Mouse (Mus musculus): ENCODE data around the gene Mrgpre. TPM values are rescaled to one million over a fixed set of nuclear protein-coding genes. Genes with fewer than 3 reads are reported as not detected.

Gene Mrgpre
- polyA plus RNA-seq, 1 experiment from 2014 or later = 1.4 TPM

GRCm38 (mm10) chr7:143819201-143819600 is 34.9 kb upstream of the Mrgpre start:
- H3K4me1 ChIP-seq (replicated peaks) = peaks cover 13% of the 10 kb centered on the region
- 63% methylated on average over 4 of the region's 4 CpGs for WGBS
- no peak overlapping the region for H3K9ac ChIP-seq
- no peak overlapping the region for H3K4me3 ChIP-seq
- H3K9me3 ChIP-seq (replicated peaks) = no peaks in the 10 kb centered on the region
- peaks cover 25% of the 10 kb centered on the region; the same call in 1 of the 2 replicates for H3K36me3 ChIP-seq
- H3K4me2 ChIP-seq = no peak overlapping the region
- no peak for ATAC-seq (replicated peaks; ENCODE audit: insufficient number of reproducible peaks, insufficient read depth, low FRiP score, low read depth)
- H3K27ac ChIP-seq = no peak overlapping the region
- no peaks in the 10 kb centered on the region for H3K27me3 ChIP-seq

DNA sequence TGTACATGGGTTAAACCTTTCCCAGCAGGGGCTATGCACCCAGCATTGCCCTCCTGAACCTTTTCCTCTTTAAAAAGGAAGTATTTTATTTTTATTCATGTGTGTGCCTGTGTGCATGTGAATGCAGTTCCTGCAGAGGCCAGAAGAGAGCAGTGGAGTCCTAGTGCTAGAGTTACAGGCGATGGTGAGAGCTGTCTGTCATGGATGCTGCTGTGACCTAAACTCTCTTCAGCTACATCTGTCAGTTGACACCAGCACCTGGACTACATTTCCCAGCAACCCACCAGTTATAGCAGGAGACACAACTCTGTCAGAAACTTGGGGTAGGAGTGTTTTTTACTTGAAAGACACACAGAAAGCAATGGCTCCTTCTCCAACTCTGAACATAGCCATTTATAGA is 24.6 kb upstream of the Mrgpre start:
- H3K36me3 ChIP-seq = peaks cover 56% of the 10 kb centered on the region
- no peak overlapping the region for H3K4me3 ChIP-seq
- H3K4me1 ChIP-seq (replicated peaks) = no peaks in the 10 kb centered on the region
- no peaks in the 10 kb centered on the region for H3K27me3 ChIP-seq
- no peaks in the 10 kb centered on the region for H3K9me3 ChIP-seq (replicated peaks)
- H3K9ac ChIP-seq = no peak overlapping the region
- no peak for ATAC-seq (replicated peaks; ENCODE audit: insufficient number of reproducible peaks, insufficient read depth, low FRiP score, low read depth)
- H3K27ac ChIP-seq = no peak overlapping the region
- no peak overlapping the region for H3K4me2 ChIP-seq
- WGBS = 51% methylated on average over 1 of the region's 1 CpGs

DNA sequence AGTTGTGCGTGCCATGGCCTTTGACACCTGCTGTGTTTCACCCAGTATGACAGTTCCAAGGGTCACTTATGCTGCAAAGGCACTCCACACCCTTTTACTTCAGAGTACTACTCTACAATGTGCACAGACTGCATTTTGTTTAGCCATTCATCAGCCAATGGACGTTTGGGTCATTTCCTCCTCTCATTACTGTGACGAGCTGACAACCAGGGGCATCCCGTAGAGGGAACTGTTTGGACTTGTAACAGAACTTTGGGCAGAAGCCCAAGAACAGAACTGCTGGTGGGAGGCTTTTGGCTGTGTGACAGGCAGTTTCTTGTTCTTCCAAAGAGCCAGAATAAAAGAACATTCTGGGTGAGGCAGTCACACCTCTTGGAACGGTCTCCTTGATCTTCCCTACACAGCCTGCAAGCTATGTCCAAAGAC is 20.9 kb upstream of the Mrgpre start:
- peaks cover 51% of the 10 kb centered on the region for H3K36me3 ChIP-seq
- WGBS = 60% methylated on average over 5 of the region's 5 CpGs
- no peaks in the 10 kb centered on the region for H3K4me1 ChIP-seq (replicated peaks)
- no peaks in the 10 kb centered on the region for H3K9me3 ChIP-seq (replicated peaks)
- H3K4me3 ChIP-seq = no peak overlapping the region
- H3K27ac ChIP-seq = no peak overlapping the region
- no peak overlapping the region for H3K4me2 ChIP-seq
- no peaks in the 10 kb centered on the region for H3K27me3 ChIP-seq
- ATAC-seq (replicated peaks; ENCODE audit: insufficient number of reproducible peaks, insufficient read depth, low FRiP score, low read depth) = no peak
- H3K9ac ChIP-seq = no peak overlapping the region

DNA sequence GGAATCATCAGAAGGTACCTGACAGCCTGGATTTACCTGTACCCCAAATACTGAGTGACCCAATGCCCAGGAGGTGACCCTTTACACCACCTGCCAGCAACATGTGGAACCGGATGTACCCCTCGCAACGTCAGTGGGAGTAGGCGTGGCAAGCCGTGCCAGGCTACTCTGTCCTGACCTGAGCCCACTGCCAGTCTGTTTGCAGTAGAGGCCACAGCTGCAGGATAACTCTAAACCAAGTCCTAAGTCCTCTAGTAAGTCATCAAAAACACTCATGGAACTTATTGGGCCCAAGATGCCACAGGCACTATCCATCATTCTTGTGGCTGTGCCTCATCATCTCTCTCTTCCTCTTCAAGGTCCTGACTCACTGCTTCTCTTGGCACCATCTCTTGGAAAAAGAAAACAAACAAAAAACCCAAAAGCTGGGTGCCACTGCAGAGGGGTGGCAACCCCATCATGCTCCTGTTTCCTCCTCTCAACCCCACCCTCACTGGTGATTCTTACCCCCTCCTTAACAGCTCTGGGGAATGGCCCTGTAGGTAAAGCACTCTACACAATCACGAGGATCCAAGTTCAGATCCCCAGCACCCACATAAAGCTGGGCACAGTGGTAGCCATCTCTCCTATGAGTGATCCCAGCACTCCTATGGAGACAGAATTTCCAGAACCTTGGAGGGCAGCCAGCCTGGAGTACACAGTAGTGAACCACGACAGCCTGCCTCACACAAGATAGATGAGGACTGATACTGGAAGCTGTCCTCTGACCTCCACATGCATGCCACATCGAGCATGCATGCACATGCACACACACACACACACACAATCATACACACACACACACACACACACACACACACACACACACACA is 17.1 kb upstream of the Mrgpre start:
- Histone ChIP-seq H3K27ac (no peak overlapping the region), H3K4me3 (no peak overlapping the region), H3K27me3 (no peaks in the 10 kb centered on the region), H3K36me3 (peaks cover 57% of the 10 kb centered on the region), H3K4me1 (replicated peaks) (no peaks in the 10 kb centered on the region), H3K9ac (no peak overlapping the region), H3K4me2 (no peak overlapping the region), H3K9me3 (replicated peaks) (no peaks in the 10 kb centered on the region)
- 79% methylated on average over 8 of the region's 8 CpGs for WGBS
- no peak for ATAC-seq (replicated peaks; ENCODE audit: insufficient number of reproducible peaks, insufficient read depth, low FRiP score, low read depth)

- Histone ChIP-seq H3K9ac (no peak overlapping the region), H3K36me3 (peaks cover 56% of the 10 kb centered on the region), H3K4me3 (no peak overlapping the region), H3K9me3 (replicated peaks) (no peaks in the 10 kb centered on the region), H3K27ac (no peak overlapping the region), H3K27me3 (no peaks in the 10 kb centered on the region), H3K4me1 (replicated peaks) (no peaks in the 10 kb centered on the region), H3K4me2 (no peak overlapping the region)
- no peak for ATAC-seq (replicated peaks; ENCODE audit: insufficient number of reproducible peaks, insufficient read depth, low FRiP score, low read depth)
- 79% methylated on average over 1 of the region's 1 CpGs for WGBS
Measured at GRCm38 (mm10) chr7:143800770-143801169, 16.5 kb upstream of the Mrgpre start.

DNA sequence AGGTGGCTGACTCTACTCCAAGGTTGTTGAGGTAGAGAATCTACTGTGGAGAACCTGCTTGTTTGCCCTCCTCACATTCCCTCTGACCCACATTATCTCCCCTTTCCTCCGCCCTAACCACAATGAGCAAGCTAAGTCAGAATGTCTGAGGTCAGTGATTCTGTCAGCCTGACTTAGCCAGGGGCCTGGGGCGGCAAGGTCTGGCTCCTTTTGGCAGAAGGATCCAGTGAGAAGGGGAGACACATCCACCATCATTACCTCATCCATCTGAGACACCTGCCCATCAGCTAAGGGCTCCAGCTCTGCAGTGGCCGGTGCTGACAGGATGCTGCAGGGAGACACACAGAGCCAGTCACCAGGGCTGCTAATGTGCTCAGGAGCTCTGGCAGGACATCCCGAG is 14.5 kb upstream of the Mrgpre start:
- no peak overlapping the region for H3K9ac ChIP-seq
- no peaks in the 10 kb centered on the region for H3K4me1 ChIP-seq (replicated peaks)
- H3K4me2 ChIP-seq = no peak overlapping the region
- no peak for ATAC-seq (replicated peaks; ENCODE audit: insufficient number of reproducible peaks, insufficient read depth, low FRiP score, low read depth)
- H3K27me3 ChIP-seq = no peaks in the 10 kb centered on the region
- 84% methylated on average over 4 of the region's 4 CpGs for WGBS
- peaks cover 56% of the 10 kb centered on the region for H3K36me3 ChIP-seq
- H3K27ac ChIP-seq = no peak overlapping the region
- no peaks in the 10 kb centered on the region for H3K9me3 ChIP-seq (replicated peaks)
- H3K4me3 ChIP-seq = no peak overlapping the region

- H3K9me3 ChIP-seq (replicated peaks) = no peaks in the 10 kb centered on the region
- peaks cover 29% of the 10 kb centered on the region for H3K36me3 ChIP-seq
- no peak for ATAC-seq (replicated peaks; ENCODE audit: insufficient number of reproducible peaks, insufficient read depth, low FRiP score, low read depth)
- H3K27me3 ChIP-seq = no peaks in the 10 kb centered on the region
- WGBS = 51% methylated on average over 4 of the region's 4 CpGs
- no peak overlapping the region for H3K27ac ChIP-seq
- no peak overlapping the region for H3K4me2 ChIP-seq
- H3K4me1 ChIP-seq (replicated peaks) = no peaks in the 10 kb centered on the region
- H3K4me3 ChIP-seq = no peak overlapping the region
- no peak overlapping the region for H3K9ac ChIP-seq
Measured at GRCm38 (mm10) chr7:143793121-143793520, 8.8 kb upstream of the Mrgpre start.

- Histone ChIP-seq H3K4me2 (no peak overlapping the region), H3K9me3 (replicated peaks) (no peaks in the 10 kb centered on the region), H3K27ac (no peak overlapping the region), H3K4me3 (no peak overlapping the region), H3K27me3 (no peaks in the 10 kb centered on the region), H3K9ac (no peak overlapping the region), H3K36me3 (peaks cover 24% of the 10 kb centered on the region), H3K4me1 (replicated peaks) (no peaks in the 10 kb centered on the region)
- 69% methylated on average over 6 of the region's 6 CpGs for WGBS
- no peak for ATAC-seq (replicated peaks; ENCODE audit: insufficient number of reproducible peaks, insufficient read depth, low FRiP score, low read depth)
Measured at GRCm38 (mm10) chr7:143792336-143792985, 8.2 kb upstream of the Mrgpre start.

DNA sequence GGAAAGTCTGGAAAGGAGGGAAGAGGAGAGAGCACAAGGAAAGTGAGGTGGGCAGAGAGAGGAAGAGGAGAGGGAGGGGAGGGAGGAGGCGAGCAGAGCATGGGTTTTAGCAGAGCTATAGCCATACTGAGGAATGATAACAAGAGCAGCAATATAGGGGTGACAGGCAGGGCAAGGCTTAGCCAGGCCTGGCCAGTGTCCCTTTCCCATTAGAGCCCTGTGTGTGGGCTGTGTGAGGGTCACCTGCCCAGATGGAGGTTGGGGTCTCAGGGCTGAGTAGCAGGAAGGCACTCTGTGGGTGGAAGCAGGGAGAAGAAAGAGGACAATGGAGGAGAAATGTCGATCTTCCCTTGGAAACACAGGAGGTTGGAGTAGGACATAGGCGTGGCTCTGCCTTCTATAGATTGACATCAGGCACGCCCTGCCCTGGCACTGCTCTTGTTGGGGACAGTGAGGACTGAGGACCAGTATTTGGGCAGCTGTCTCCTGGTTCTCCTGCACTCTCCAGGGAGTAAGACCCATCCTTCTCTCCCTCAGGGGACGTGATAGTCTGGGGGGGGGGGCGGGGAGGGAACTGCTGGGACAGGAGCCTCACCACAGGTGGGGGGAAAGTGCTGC is 813 bp downstream of the Mrgpre start:
- Histone ChIP-seq H3K4me2 (peak overlapping the region; percentile 85), H3K9me3 (replicated peaks) (no peaks in the 10 kb centered on the region), H3K27me3 (no peaks in the 10 kb centered on the region), H3K9ac (peak overlapping the region; percentile 57; the same call in 1 of the 2 replicates), H3K27ac (peak overlapping the region; percentile 74), H3K4me3 (peak overlapping the region; percentile 56), H3K36me3 (no peaks in the 10 kb centered on the region), H3K4me1 (replicated peaks) (peaks cover 30% of the 10 kb centered on the region)
- 18% methylated on average over 6 of the region's 6 CpGs for WGBS
- ATAC-seq (replicated peaks; ENCODE audit: insufficient number of reproducible peaks, insufficient read depth, low FRiP score, low read depth) = peak; percentile 51

DNA sequence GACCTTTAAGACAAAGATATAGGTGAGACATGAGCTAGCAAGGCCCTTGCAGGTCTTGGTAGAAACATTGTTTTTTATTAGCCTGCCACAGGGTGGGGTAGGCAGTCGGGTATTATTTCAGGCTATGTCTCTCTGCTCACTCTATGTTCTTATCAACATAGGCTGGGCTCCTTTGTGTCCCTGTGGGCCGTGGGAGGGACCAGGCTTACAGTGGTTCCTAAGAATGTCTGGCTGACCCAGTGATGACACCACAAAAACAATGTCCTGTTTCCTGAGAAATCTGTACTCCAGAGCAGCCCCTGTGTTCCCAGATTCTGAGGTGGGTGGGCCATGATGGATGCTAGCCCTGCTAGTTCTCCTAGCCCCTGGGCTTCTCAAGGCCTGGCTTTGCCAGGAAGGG is 6.9 kb downstream of the Mrgpre start:
- WGBS = 20% methylated on average over 2 of the region's 2 CpGs
- no peak overlapping the region for H3K27ac ChIP-seq
- ATAC-seq (replicated peaks; ENCODE audit: insufficient number of reproducible peaks, insufficient read depth, low FRiP score, low read depth) = peak; percentile 50; the same call in 1 of the 2 replicates

GRCm38 (mm10) chr7:143776137-143776536 is 8.2 kb downstream of the Mrgpre start:
- Histone ChIP-seq H3K27me3 (no peaks in the 10 kb centered on the region), H3K36me3 (no peaks in the 10 kb centered on the region), H3K27ac (no peak overlapping the region), H3K4me2 (no peak overlapping the region), H3K4me1 (replicated peaks) (peaks cover 4% of the 10 kb centered on the region; the same call in 1 of the 2 replicates), H3K9me3 (replicated peaks) (no peaks in the 10 kb centered on the region), H3K4me3 (no peak overlapping the region), H3K9ac (no peak overlapping the region)
- WGBS = 26% methylated on average over 3 of the region's 3 CpGs
- ATAC-seq (replicated peaks; ENCODE audit: insufficient number of reproducible peaks, insufficient read depth, low FRiP score, low read depth) = no peak

More for the DNA sequence above, 6.9 kb downstream of the Mrgpre start:
- no peaks in the 10 kb centered on the region for H3K9me3 ChIP-seq (replicated peaks)
- no peak overlapping the region for H3K4me3 ChIP-seq
- no peaks in the 10 kb centered on the region for H3K27me3 ChIP-seq
- peaks cover 4% of the 10 kb centered on the region; the same call in 1 of the 2 replicates for H3K4me1 ChIP-seq (replicated peaks)
- no peak overlapping the region for H3K9ac ChIP-seq
- H3K36me3 ChIP-seq = no peaks in the 10 kb centered on the region
- H3K4me2 ChIP-seq = no peak overlapping the region

Data from heart, embryonic 15.5 days (tissue).